Mouse (Mus musculus): ENCODE measurements around the gene Rasd1. TPM values are rescaled to one million over a fixed set of nuclear protein-coding genes. Genes with fewer than 3 reads are reported as not detected.
A peak's percentile ranks its signal among the peaks of the same experiment; 100 is the strongest.

Gene Rasd1
- polyA plus RNA-seq, 1 experiment from 2014 or later: 3.2 TPM

GRCm38 (mm10) chr11:59937023-59937422 lies 27.7 kb downstream of the Rasd1 start:
- Histone ChIP-seq H3K9ac (no peak overlapping the region), H3K27ac (no peak overlapping the region), H3K36me3 (no peaks in the 10 kb centered on the region), H3K4me1 (peaks cover 5% of the 10 kb centered on the region; the same call in 1 of the 2 replicates), H3K4me3 (no peak overlapping the region), H3K27me3 (peaks cover 5% of the 10 kb centered on the region; the same call in 1 of the 2 replicates), H3K4me2 (no peak overlapping the region), H3K9me3 (no peaks in the 10 kb centered on the region)
- WGBS: 81% methylated on average over 3 of the region's 3 CpGs
- no peak for ATAC-seq (ENCODE audit: insufficient number of reproducible peaks, insufficient read depth, low FRiP score, low TSS enrichment, low read depth)

DNA sequence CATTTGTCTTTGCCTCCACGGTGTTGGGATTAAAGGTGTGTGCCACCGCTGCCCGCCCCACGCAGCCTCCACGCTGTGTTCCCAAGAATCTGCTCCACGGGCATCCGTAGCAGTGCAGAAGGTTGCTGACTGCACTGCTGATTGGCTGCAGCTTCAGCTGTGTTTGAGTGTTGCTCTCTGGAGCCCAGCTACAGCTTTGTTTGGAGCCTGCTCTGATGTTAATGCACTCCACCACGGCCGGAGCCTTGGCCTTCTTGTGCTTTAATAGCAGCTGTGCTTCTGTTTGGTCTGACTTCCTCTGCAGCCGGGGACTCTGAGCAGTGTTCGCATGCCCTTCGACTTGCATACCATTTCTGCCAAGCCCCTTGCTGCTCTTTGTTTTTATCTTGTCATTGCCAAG lies 30.8 kb downstream of the Rasd1 start:
- Histone ChIP-seq H3K27me3 (peaks cover 13% of the 10 kb centered on the region; the same call in 1 of the 2 replicates), H3K4me3 (no peak overlapping the region), H3K4me1 (peaks cover 5% of the 10 kb centered on the region; the same call in 1 of the 2 replicates), H3K4me2 (no peak overlapping the region), H3K36me3 (no peaks in the 10 kb centered on the region), H3K27ac (no peak overlapping the region), H3K9me3 (no peaks in the 10 kb centered on the region), H3K9ac (peak overlapping the region; percentile 27; the same call in 1 of the 2 replicates)
- 53% methylated on average over 12 of the region's 12 CpGs for WGBS
- no peak for ATAC-seq (ENCODE audit: insufficient number of reproducible peaks, insufficient read depth, low FRiP score, low TSS enrichment, low read depth)

GRCm38 (mm10) chr11:59932560-59933337 lies 32.0 kb downstream of the Rasd1 start:
- H3K9me3 ChIP-seq: no peaks in the 10 kb centered on the region
- WGBS: 73% methylated on average over 9 of the region's 9 CpGs
- H3K4me3 ChIP-seq: no peak overlapping the region
- ATAC-seq (ENCODE audit: insufficient number of reproducible peaks, insufficient read depth, low FRiP score, low TSS enrichment, low read depth): no peak
- H3K4me1 ChIP-seq: peaks cover 5% of the 10 kb centered on the region; the same call in 1 of the 2 replicates
- peaks cover 13% of the 10 kb centered on the region; the same call in 1 of the 2 replicates for H3K27me3 ChIP-seq
- no peaks in the 10 kb centered on the region for H3K36me3 ChIP-seq
- no peak overlapping the region for H3K27ac ChIP-seq
- H3K4me2 ChIP-seq: no peak overlapping the region
- H3K9ac ChIP-seq: no peak overlapping the region

DNA sequence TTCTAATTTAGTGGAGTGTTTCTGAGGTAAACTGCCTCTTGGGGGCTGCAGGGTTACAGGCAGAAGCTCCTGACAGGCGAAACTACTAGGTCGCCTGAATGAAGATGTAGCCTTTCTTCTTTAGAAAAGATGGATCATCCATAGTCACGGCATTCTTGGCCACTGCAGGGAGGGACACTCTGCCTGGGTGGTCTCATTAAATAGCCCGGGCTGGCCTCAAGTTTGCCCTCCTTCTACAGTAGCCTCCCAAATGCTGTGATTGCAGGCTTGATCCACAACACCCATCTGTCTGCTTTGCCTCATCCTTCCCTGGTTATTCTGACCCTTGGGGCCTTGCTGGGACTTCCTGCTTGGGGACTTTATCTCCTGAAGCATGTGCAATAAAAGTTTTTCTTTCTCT lies 34.7 kb downstream of the Rasd1 start:
- Histone ChIP-seq H3K36me3 (no peaks in the 10 kb centered on the region), H3K27me3 (peaks cover 10% of the 10 kb centered on the region; the same call in 1 of the 2 replicates), H3K9ac (no peak overlapping the region), H3K27ac (no peak overlapping the region), H3K4me2 (no peak overlapping the region), H3K9me3 (no peaks in the 10 kb centered on the region), H3K4me3 (no peak overlapping the region), H3K4me1 (peaks cover 5% of the 10 kb centered on the region; the same call in 1 of the 2 replicates)
- 56% methylated on average over 4 of the region's 4 CpGs for WGBS
- no peak for ATAC-seq (ENCODE audit: insufficient number of reproducible peaks, insufficient read depth, low FRiP score, low TSS enrichment, low read depth)

DNA sequence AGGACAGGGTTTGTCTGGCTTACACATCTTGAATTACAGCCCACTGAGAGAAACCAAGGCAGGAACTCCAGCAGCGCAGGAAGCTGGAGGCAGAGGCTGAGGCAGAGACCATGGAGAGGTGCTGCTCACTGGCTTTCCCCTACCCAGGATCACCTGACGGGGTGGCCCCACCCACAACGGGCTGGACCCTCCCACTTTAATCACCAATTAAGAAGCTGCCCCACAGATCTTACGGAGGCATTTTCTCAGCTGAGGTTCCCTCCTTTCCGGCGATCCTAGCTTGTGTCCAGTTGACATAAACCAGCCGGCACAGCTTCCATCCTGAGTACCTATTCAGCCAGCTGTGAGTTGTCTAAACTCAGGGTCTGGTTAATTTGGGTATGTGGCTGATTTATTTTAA lies 43.5 kb downstream of the Rasd1 start:
- Histone ChIP-seq H3K4me2 (no peak overlapping the region), H3K36me3 (no peaks in the 10 kb centered on the region), H3K4me1 (no peaks in the 10 kb centered on the region), H3K4me3 (no peak overlapping the region), H3K27me3 (no peaks in the 10 kb centered on the region), H3K27ac (no peak overlapping the region), H3K9ac (no peak overlapping the region), H3K9me3 (no peaks in the 10 kb centered on the region)
- 15% methylated on average over 7 of the region's 7 CpGs for WGBS
- ATAC-seq (ENCODE audit: insufficient number of reproducible peaks, insufficient read depth, low FRiP score, low TSS enrichment, low read depth): no peak

DNA sequence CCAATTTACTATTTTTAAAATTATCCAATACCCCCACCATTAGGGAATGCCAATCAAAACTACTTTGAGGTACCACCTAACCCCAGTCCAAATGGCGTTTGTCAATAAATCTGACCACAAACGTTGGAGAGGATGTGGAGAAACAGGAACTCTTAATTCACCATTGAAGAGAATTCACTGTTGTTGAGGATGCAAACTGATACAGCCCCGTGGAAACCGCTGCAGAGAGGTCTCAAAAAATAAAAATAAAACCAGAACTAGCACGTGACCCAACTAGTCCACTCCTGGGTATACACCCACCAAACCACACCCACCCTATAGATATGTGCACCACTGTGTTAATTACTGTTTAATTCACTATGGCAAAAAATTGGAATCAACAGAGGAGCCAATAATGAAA lies 44.4 kb downstream of the Rasd1 start:
- ATAC-seq (ENCODE audit: insufficient number of reproducible peaks, insufficient read depth, low FRiP score, low TSS enrichment, low read depth): no peak
- Histone ChIP-seq H3K4me2 (no peak overlapping the region), H3K27me3 (peaks cover 2% of the 10 kb centered on the region; the same call in 1 of the 2 replicates), H3K4me3 (no peak overlapping the region), H3K27ac (no peak overlapping the region), H3K36me3 (no peaks in the 10 kb centered on the region), H3K4me1 (no peaks in the 10 kb centered on the region), H3K9ac (no peak overlapping the region), H3K9me3 (no peaks in the 10 kb centered on the region)
- 65% methylated on average over 5 of the region's 5 CpGs for WGBS

- 69% methylated on average over 3 of the region's 3 CpGs for WGBS
- Histone ChIP-seq H3K36me3 (no peaks in the 10 kb centered on the region), H3K9ac (no peak overlapping the region), H3K4me2 (no peak overlapping the region), H3K4me3 (no peak overlapping the region), H3K27me3 (peaks cover 3% of the 10 kb centered on the region; the same call in 1 of the 2 replicates), H3K4me1 (no peaks in the 10 kb centered on the region), H3K27ac (no peak overlapping the region), H3K9me3 (no peaks in the 10 kb centered on the region)
- ATAC-seq (ENCODE audit: insufficient number of reproducible peaks, insufficient read depth, low FRiP score, low TSS enrichment, low read depth): no peak
Measured at GRCm38 (mm10) chr11:59919401-59919800, 45.3 kb downstream of the Rasd1 start.

GRCm38 (mm10) chr11:59918014-59918413 lies 46.7 kb downstream of the Rasd1 start:
- 54% methylated on average over 4 of the region's 4 CpGs for WGBS
- no peak for ATAC-seq (ENCODE audit: insufficient number of reproducible peaks, insufficient read depth, low FRiP score, low TSS enrichment, low read depth)
- Histone ChIP-seq H3K4me1 (no peaks in the 10 kb centered on the region), H3K4me2 (no peak overlapping the region), H3K27ac (no peak overlapping the region), H3K9me3 (no peaks in the 10 kb centered on the region), H3K36me3 (no peaks in the 10 kb centered on the region), H3K27me3 (peaks cover 3% of the 10 kb centered on the region; the same call in 1 of the 2 replicates), H3K4me3 (no peak overlapping the region), H3K9ac (no peak overlapping the region)

DNA sequence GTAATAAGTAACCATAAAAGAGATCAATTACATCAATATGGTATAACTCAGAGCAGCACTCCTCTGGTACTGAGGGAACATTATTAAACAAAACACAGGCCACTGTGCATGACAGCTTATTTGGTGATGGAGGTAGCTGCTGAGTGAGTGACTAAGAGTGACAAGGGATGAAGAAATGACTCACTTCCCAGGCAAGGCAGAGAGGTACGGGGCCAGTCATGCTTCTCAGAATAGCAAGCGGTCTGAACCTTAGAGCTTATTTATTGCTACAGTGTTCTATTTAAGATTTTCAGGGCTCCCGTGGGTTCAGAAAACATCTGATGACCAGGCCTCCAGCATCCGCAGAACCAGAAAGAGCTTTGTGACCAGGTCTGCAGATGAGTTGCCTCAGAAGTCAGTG lies 51.0 kb downstream of the Rasd1 start:
- 84% methylated on average over 4 of the region's 4 CpGs for WGBS
- no peak overlapping the region for H3K4me3 ChIP-seq
- ATAC-seq (ENCODE audit: insufficient number of reproducible peaks, insufficient read depth, low FRiP score, low TSS enrichment, low read depth): no peak
- H3K27ac ChIP-seq: no peak overlapping the region
- no peaks in the 10 kb centered on the region for H3K9me3 ChIP-seq
- H3K9ac ChIP-seq: no peak overlapping the region
- H3K27me3 ChIP-seq: peaks cover 3% of the 10 kb centered on the region; the same call in 1 of the 2 replicates
- no peaks in the 10 kb centered on the region for H3K36me3 ChIP-seq
- H3K4me2 ChIP-seq: no peak overlapping the region
- no peaks in the 10 kb centered on the region for H3K4me1 ChIP-seq

Other genes starting within 250 kb of the Rasd1 start
- 3.6 and 3.9 TPM in 2 replicates for gene Pld6, start 177.3 kb downstream of the Rasd1 start, polyA plus RNA-seq (2015; fragmentation: Nextera tagmentation; extraction: Ambion mirVana)
- gene Flcn, start 154.9 kb downstream of the Rasd1 start, polyA plus RNA-seq (2015; fragmentation: Nextera tagmentation; extraction: Ambion mirVana): 34.0 and 37.5 TPM in 2 replicates
- gene Nt5m, start 125.5 kb downstream of the Rasd1 start, polyA plus RNA-seq (2015; fragmentation: Nextera tagmentation; extraction: Ambion mirVana): 42.6 and 45.9 TPM in 2 replicates
- 206 and 210 TPM in 2 replicates for gene Cops3, start 125.1 kb downstream of the Rasd1 start, polyA plus RNA-seq (2015; fragmentation: Nextera tagmentation; extraction: Ambion mirVana)
- 35.9 and 40.0 TPM in 2 replicates for gene Med9, start 16.7 kb downstream of the Rasd1 start, polyA plus RNA-seq (2015; fragmentation: Nextera tagmentation; extraction: Ambion mirVana)
- 5.2 and 6.5 TPM in 2 replicates for gene Pemt, start 81.5 kb upstream of the Rasd1 start, polyA plus RNA-seq (2015; fragmentation: Nextera tagmentation; extraction: Ambion mirVana)
- gene Rai1, start 140.1 kb upstream of the Rasd1 start, polyA plus RNA-seq (2015; fragmentation: Nextera tagmentation; extraction: Ambion mirVana): 27.9 and 28.5 TPM in 2 replicates

All from embryonic facial prominence, embryonic 13.5 days (tissue).